Mouse (Mus musculus): Measurements from ENCODE around the gene Nos3.

DNA sequence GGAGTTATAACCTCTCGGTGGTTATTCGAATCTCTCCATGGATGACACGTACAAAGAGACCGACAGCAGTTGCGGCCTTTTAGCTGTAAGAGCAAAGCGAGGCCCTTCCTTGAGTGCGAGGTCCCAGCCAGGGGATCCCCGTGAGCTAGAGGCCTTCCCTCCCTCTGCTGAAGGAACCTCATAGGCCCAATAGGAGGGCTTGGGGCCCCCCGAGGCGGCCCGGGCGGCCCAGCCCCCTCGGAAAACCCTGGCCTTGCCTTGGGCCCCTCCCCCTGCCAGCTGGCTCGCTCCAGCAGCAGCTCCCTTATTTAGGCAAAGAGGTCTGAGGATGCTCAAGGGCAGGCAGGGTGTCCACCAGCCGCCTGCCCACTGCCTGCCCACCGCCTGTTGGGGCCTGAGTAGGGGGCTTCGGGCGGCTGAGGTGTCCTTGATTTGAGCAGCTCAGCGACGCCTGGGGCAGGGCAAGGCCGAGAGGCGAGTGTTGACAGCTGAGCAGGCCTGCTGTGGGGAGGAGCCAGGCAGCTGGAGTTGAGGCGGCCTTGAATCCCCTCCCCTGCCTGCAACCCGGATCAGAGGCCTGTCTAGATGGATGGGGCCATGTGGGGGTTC is 12.3 kb upstream of the Nos3 start:
- TF ChIP-seq GATA1 (IDR thresholded peaks at IDR 0.05; ENCODE audit: borderline replicate concordance, low read length) (no peak), TAL1 (conservative IDR thresholded peaks at IDR 0.05; ENCODE audit: low read depth, low read length) (no peak), CTCF (IDR thresholded peaks at IDR 0.05; ENCODE audit: low read depth, low read length) (no peak), GATA2 (IDR thresholded peaks at IDR 0.05; ENCODE audit: borderline replicate concordance, low read depth, low read length) (no peak)
